Mouse (Mus musculus) neural tube, embryonic 11.5 days (tissue): ENCODE results near the gene Scamp1. TPM values are rescaled to one million over a fixed set of nuclear protein-coding genes. Genes with fewer than 3 reads are reported as not detected.
A peak's percentile ranks its signal among the peaks of the same experiment; 100 is the strongest.

Source experiments
- ATAC-seq: fragments of 200-750 bp; cut with Nextera tagmentation; 2 replicates; pipeline ENCODE4 v1.8.0; 2017; ENCODE audit warnings: moderate number of reproducible peaks, mild to moderate bottlenecking, moderate TSS enrichment, moderate library complexity; ENCODE audit not compliant: insufficient read depth, low FRiP score, low TSS enrichment
- DNase-seq: peaks from one replicate; pipeline ENCODE4 v3.0.0-alpha.2; 2015; ENCODE audit warnings: low spot score
- H3K27ac ChIP-seq: fragments of 300-500 bp; sonication (generic); 2 replicates; pipeline ENCODE4 v1.5.1; 2014; ENCODE audit warnings: low read depth, mild to moderate bottlenecking, low read length
- H3K27me3 ChIP-seq: fragments of 300-500 bp; sonication (generic); 2 replicates; pipeline ENCODE4 v1.6.1; 2014; ENCODE audit warnings: mild to moderate bottlenecking, low read length, mixed read lengths; ENCODE audit not compliant: control insufficient read depth, insufficient read depth
- H3K36me3 ChIP-seq: fragments of 300-500 bp; sonication (generic); 2 replicates; pipeline ENCODE4 v1.6.1; 2014; ENCODE audit warnings: mild to moderate bottlenecking, low read length, moderate library complexity, mixed read lengths; ENCODE audit not compliant: control insufficient read depth, insufficient read depth
- H3K4me1 ChIP-seq: fragments of 300-500 bp; sonication (generic); 2 replicates; pipeline ENCODE4 v1.6.1; 2014; ENCODE audit warnings: low read length, mixed read lengths; ENCODE audit not compliant: control insufficient read depth, insufficient read depth
- H3K4me2 ChIP-seq: fragments of 300-500 bp; sonication (generic); 2 replicates; pipeline ENCODE4 v1.6.1; 2014; ENCODE audit warnings: low read depth, mild to moderate bottlenecking, moderate library complexity
- H3K4me3 ChIP-seq: fragments of 300-500 bp; sonication (generic); 2 replicates; pipeline ENCODE4 v1.5.1; 2014; ENCODE audit warnings: low read depth, low read length
- H3K9ac ChIP-seq: fragments of 300-500 bp; sonication (generic); 2 replicates; pipeline ENCODE4 v1.6.1; 2014; ENCODE audit warnings: mild to moderate bottlenecking, low read length
- H3K9me3 ChIP-seq: fragments of 300-500 bp; sonication (generic); 2 replicates; pipeline ENCODE4 v1.6.1; 2016; ENCODE audit warnings: low read length; ENCODE audit not compliant: control insufficient read depth
- WGBS: fragments of 180-500 bp; shearing (Covaris S2); extraction: QIAGEN DNeasy Blood & Tissue Kit; methylation state at CpG from one replicate; pipeline ENCODE4 v1.1.7; 2014; 5-methylcytosine and 5-hydroxymethylcytosine counted together
- polyA plus RNA-seq: library from polyadenylated mRNA; unstranded; fragments of >200 nt; fragmentation: Nextera tagmentation; extraction: Ambion mirVana; gene quantifications from 2 replicates; pipeline ENCODE4 v1.2.1, GENCODE M21; 2014

Scamp1 gene
- polyA plus RNA-seq, 1 experiment from 2014 or later: 46.4 TPM

- no peak overlapping the region for H3K4me2 ChIP-seq
- no peak overlapping the region for H3K27ac ChIP-seq
- WGBS: 87% methylated on average over 8 of the region's 8 CpGs
- H3K36me3 ChIP-seq: no peaks in the 10 kb centered on the region
- H3K9me3 ChIP-seq: no peaks in the 10 kb centered on the region
- H3K9ac ChIP-seq: no peak overlapping the region
- no peak for DNase-seq
- ATAC-seq: no peak
- H3K27me3 ChIP-seq: no peaks in the 10 kb centered on the region
- H3K4me1 ChIP-seq: 0 out of 2 replicates have a peak, but pooled peaks cover 3% of the 10 kb centered on the region
- H3K4me3 ChIP-seq: no peak overlapping the region
Observed at GRCm38 (mm10) chr13:94183372-94184021, 102.2 kb downstream of the Scamp1 start.

GRCm38 (mm10) chr13:94182026-94182425 lies 103.6 kb downstream of the Scamp1 start:
- Histone ChIP-seq H3K9ac (no peak overlapping the region), H3K4me2 (no peak overlapping the region), H3K4me1 (no peaks in the 10 kb centered on the region), H3K27me3 (no peaks in the 10 kb centered on the region), H3K27ac (no peak overlapping the region), H3K4me3 (no peak overlapping the region), H3K36me3 (no peaks in the 10 kb centered on the region), H3K9me3 (no peaks in the 10 kb centered on the region)
- WGBS: 87% methylated on average over 5 of the region's 5 CpGs
- ATAC-seq (no peak), DNase-seq (no peak)

GRCm38 (mm10) chr13:94180477-94181420 lies 104.9 kb downstream of the Scamp1 start:
- Histone ChIP-seq H3K36me3 (no peaks in the 10 kb centered on the region), H3K9me3 (no peaks in the 10 kb centered on the region), H3K4me2 (no peak overlapping the region), H3K4me3 (no peak overlapping the region), H3K27me3 (no peaks in the 10 kb centered on the region), H3K27ac (no peak overlapping the region), H3K9ac (no peak overlapping the region), H3K4me1 (no peaks in the 10 kb centered on the region)
- ATAC-seq: no peak
- WGBS: 87% methylated on average over 5 of the region's 5 CpGs
- DNase-seq: no peak

GRCm38 (mm10) chr13:94178401-94179040 lies 107.1 kb downstream of the Scamp1 start:
- Histone ChIP-seq H3K27ac (no peak overlapping the region), H3K9me3 (no peaks in the 10 kb centered on the region), H3K27me3 (no peaks in the 10 kb centered on the region), H3K4me3 (no peak overlapping the region), H3K9ac (no peak overlapping the region), H3K4me2 (no peak overlapping the region), H3K4me1 (peaks cover 6% of the 10 kb centered on the region; the same call in 1 of the 2 replicates), H3K36me3 (no peaks in the 10 kb centered on the region)
- WGBS: 76% methylated on average over 11 of the region's 11 CpGs
- no peak for ATAC-seq
- no peak for DNase-seq

GRCm38 (mm10) chr13:94177148-94177547 lies 108.5 kb downstream of the Scamp1 start:
- 0 out of 2 replicates have a peak, but pooled peaks cover 2% of the 10 kb centered on the region for H3K27me3 ChIP-seq
- no peaks in the 10 kb centered on the region for H3K9me3 ChIP-seq
- H3K27ac ChIP-seq: no peak overlapping the region
- no peak for ATAC-seq
- WGBS: 70% methylated on average over 7 of the region's 7 CpGs
- no peak for DNase-seq
- H3K4me1 ChIP-seq: peaks cover 6% of the 10 kb centered on the region; the same call in 1 of the 2 replicates
- no peaks in the 10 kb centered on the region for H3K36me3 ChIP-seq
- H3K9ac ChIP-seq: no peak overlapping the region
- no peak overlapping the region for H3K4me2 ChIP-seq
- H3K4me3 ChIP-seq: no peak overlapping the region

- Histone ChIP-seq H3K27ac (no peak overlapping the region), H3K36me3 (no peaks in the 10 kb centered on the region), H3K9ac (no peak overlapping the region), H3K4me2 (peak overlapping the region; percentile 9; the same call in 1 of the 2 replicates), H3K27me3 (0 out of 2 replicates have a peak, but pooled peaks cover 2% of the 10 kb centered on the region), H3K4me3 (no peak overlapping the region), H3K4me1 (peaks cover 6% of the 10 kb centered on the region; the same call in 1 of the 2 replicates), H3K9me3 (no peaks in the 10 kb centered on the region)
- 53% methylated on average over 6 of the region's 6 CpGs for WGBS
- no peak for DNase-seq
- no peak for ATAC-seq
Observed at GRCm38 (mm10) chr13:94175379-94176050, 110.1 kb downstream of the Scamp1 start.

- Histone ChIP-seq H3K36me3 (no peaks in the 10 kb centered on the region), H3K4me3 (peak overlapping the region; percentile 39), H3K9me3 (no peaks in the 10 kb centered on the region), H3K4me1 (peaks cover 6% of the 10 kb centered on the region; the same call in 1 of the 2 replicates), H3K4me2 (peak overlapping the region; percentile 89), H3K9ac (peak overlapping the region; percentile 35; the same call in 1 of the 2 replicates), H3K27me3 (0 out of 2 replicates have a peak, but pooled peaks cover 2% of the 10 kb centered on the region), H3K27ac (no peak overlapping the region)
- ATAC-seq (no peak), DNase-seq (no peak)
- 29% methylated on average over 16 of the region's 16 CpGs for WGBS
Observed at GRCm38 (mm10) chr13:94174577-94175279, 110.9 kb downstream of the Scamp1 start.
